Mouse (Mus musculus) erythroid progenitor cell, adult 5-6 weeks (primary cell): Measurements from ENCODE around the gene Tiam1. TPM values are rescaled to one million over a fixed set of nuclear protein-coding genes. Genes with fewer than 3 reads are reported as not detected.

Experiments
- ATAC-seq: replicated peaks from 2 replicates; pipeline ENCODE4 v1.8.0; 2016; ENCODE audit warnings: moderate number of reproducible peaks, mild to moderate bottlenecking, moderate TSS enrichment, inconsistent platforms; ENCODE audit not compliant: poor library complexity, low FRiP score, severe bottlenecking
- total RNA-seq, 2 experiments: library from RNA; stranded (forward) in 1 of 2; stranded (reverse) in 1 of 2; fragments of 150-400 nt in 1 of 2; fragments of 186-747, 209-891 nt in 1 of 2; gene quantifications; 2 replicates each; pipeline versions ENCODE4 v1.2.3 to v1.2.4; 2015 to 2017; ENCODE audit warnings: low replicate concordance in 2 of 2

Gene Tiam1
- total RNA-seq, 2 experiments from 2014 or later, result 7.5 to 28.4 TPM

GRCm38 (mm10) chr16:89898299-89898625 is 245.3 kb downstream of the Tiam1 start:
- no peak for ATAC-seq

GRCm38 (mm10) chr16:89897547-89898298 is 245.8 kb downstream of the Tiam1 start:
- ATAC-seq, result no peak

DNA sequence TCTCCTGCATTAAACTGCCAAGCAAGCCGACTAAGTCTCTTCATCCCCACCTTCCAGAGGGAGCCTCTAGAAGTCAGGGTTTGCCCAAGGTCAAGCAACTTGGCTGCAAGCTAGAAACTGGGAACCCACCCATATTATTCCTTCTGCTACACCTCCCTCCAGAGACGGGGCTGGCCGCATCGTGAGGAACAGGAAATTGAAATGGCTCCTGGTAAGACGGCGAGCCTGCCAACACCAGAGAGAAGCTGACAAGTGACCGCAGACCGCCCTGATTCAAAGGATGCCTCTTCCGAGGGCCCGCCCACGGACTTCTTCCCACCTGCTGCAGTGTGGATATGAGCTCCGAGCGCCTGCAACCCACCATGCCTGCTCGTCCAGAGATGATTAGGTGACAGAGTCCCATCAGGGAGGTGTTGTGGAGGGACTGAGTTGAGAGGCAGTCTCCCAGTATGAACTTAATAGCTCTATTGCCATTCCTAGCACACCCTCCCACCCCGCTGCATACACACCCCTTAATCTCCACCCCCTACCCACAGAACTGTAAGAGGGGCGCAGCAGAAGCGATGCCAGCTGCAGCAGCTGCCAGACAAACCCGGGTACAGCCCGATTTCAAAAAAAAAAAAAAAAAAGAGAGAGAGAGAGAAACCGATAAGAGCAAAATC is 246.6 kb downstream of the Tiam1 start:
- ATAC-seq, result no peak

DNA sequence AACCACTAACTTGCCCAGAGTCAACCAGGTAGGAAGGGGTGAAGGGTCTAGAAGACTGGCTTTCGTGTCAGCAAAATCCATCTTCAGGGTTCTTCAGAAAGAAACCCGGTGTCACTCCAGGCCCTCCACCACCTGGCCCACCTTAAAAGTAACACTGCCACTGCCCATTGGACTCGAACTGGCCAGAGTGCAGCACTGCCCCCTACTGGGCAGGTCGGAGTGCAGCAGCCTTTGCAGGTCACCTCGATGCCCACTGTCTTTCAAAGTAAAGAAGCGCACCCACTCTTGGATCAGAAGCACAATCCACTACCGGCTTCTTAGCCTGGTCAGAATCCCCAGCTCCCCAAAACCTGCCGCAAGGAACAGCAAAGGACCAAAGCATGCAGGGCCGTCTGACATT is 247.2 kb downstream of the Tiam1 start:
- ATAC-seq, result no peak

GRCm38 (mm10) chr16:89895283-89895682 is 248.3 kb downstream of the Tiam1 start:
- no peak for ATAC-seq

DNA sequence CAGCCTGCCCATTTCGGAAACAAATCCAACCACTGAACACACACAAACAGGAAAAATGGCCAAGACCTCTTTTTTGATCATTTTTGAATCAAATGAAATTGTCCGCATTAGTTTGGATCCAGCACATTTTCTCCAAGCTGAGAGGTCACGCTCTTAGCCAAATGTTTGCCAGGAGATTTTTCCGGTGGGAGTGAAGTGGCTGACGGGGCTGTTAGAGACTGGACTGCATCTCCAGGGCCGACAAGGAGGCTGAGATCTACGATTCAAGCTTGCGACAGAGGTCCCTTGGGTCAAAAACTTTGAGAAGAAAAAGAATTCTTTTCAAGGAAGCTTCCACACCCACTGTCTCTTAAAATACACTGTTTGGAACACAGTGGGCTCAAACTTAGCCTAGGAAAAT is 248.8 kb downstream of the Tiam1 start:
- ATAC-seq, result no peak

DNA sequence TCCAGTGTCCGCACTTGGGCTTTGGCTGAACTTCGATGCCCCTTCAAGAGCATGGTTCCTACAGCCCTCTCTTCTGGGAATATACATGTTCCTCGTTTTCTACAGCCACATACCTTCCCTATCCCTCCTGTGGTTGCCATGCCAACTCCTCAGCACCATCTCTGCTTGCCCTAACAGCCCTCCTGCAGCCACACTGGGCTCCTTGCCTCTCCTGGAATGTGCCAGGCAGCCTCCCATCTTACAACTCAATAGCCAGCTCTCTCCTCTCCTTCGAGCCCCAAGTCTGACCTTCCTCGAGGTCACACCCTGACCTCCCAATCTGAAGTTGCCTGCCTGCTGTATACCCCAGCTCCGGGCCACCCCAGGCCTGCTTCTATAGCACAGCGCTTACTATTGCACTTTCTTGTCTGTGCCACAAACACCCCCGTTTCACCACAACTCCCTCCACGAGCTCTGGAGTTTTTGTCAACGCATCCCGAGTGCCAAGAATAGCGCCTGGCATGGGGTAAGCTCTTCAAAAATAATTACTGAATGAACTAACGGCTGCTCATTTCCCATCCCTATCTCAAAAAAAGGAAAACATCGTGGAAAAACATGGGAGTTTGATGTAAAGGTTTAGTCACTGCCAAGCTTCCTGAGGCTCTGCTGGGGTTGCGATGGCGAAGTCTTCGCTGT is 252.9 kb downstream of the Tiam1 start:
- ATAC-seq, result no peak

GRCm38 (mm10) chr16:89889890-89890462 is 253.6 kb downstream of the Tiam1 start:
- no peak for ATAC-seq

GRCm38 (mm10) chr16:89886561-89886960 is 257.0 kb downstream of the Tiam1 start:
- ATAC-seq, result no peak

DNA sequence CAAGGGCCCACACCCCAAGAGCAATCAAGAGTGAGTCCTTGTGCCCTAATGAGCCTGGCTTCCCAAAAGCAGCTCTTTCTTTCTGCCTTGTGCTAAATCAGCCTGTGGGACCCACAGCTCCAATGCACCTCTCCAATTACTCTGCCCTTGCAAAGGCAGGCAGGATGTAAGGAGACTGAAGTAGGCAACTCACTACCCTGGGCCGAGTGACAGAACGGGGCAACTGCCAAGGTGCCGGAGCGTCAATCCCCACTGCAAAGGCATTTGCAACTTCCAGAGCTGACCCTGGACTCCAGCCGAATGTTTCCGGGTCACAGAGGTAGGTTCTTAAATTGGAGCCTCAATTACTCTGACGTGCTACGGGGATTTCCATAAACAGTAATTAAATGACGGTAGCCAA is 257.9 kb downstream of the Tiam1 start:
- no peak for ATAC-seq

GRCm38 (mm10) chr16:89883897-89884296 is 259.7 kb downstream of the Tiam1 start:
- ATAC-seq, result no peak

DNA sequence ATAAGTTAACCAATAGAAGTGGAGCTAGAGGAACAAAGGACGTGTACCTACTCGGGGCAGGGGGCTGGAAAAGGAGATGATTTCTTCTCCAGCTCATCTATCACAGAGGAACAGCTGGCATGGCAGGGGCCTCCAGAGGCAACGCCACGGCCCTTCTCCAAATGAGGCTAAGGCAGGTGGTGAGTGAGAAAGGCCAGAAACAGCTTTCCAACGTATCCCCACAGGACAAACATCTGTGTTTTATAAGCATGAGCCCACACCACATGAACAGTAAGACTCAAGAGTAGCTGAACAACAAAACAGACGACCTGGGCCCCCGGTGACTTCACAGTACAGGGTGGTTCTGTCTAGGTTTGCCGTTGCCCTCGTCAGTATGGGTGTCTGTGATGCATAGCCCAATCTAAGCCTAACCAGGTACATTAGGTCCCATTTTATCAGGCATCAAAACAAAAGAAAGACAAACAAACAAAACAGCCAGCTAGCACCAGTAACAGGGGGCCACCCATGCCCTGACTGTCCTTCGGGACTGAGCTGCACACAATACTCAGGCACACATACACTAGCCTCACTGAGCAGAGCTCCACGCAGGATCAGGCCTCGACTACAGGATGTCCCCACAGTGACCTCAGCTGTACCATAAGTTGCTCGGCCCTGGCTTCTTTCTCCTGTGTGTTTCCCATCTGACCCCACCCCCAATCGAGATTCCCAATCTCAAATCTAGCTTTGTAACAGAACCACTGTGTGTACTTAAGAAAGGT is 260.9 kb downstream of the Tiam1 start:
- no peak for ATAC-seq

- no peak for ATAC-seq
These were observed 266.4 kb downstream of the Tiam1 start for GRCm38 (mm10) chr16:89877206-89877605.

DNA sequence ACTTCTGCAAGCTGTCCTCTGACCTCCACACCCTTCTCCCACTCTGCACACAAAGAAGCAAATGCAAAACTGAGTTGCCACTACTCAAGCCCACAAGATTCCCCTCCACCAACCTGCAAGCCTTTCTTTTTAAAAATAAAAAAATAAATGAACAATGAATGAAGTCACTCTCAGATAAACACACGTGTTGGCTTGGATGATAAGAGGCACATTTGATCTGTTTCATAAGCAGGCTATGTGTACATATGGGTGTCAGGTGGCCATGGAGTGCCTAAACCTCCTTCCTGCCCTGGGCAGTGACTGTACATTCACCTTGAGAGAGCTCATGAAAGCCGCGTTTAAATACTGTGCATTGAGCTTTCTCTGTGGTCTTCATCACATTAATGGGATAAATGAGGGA is 267.5 kb downstream of the Tiam1 start:
- ATAC-seq, result no peak

DNA sequence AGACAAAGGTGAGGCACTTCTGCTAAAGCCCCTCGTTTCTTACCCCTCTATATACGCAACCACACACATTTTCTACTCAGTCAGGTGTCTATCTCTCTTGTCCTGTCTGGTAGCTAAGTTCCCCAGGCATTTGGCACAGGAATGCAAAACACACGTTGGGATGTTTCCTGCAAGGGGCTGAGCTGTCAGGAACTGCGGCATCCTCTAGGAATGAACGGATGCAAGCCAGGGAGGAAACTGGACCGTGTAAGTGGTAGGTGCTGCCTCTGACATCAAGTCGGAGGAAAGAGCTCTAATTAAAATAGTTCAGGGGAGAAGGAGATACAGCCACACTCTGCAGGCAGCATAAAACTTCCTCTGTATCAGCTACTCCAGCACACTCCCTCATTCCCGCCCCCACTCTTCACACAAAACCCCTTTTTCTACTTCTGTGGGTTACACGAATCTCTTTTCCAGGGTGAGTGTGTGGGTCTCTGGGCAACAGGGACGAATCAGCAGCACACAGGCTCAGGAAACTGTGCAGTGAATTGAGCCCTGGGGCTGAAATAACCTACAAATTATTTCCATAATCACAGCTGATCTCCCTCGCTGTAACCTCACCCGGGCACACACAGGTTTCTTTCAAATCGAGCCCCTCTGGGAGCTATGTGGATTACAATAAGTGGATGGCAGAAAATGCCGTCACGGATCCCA is 269.4 kb downstream of the Tiam1 start:
- ATAC-seq, result no peak

- ATAC-seq, result no peak
These were observed 271.3 kb downstream of the Tiam1 start for GRCm38 (mm10) chr16:89872011-89872942.

GRCm38 (mm10) chr16:89871382-89871781 is 272.2 kb downstream of the Tiam1 start:
- no peak for ATAC-seq

DNA sequence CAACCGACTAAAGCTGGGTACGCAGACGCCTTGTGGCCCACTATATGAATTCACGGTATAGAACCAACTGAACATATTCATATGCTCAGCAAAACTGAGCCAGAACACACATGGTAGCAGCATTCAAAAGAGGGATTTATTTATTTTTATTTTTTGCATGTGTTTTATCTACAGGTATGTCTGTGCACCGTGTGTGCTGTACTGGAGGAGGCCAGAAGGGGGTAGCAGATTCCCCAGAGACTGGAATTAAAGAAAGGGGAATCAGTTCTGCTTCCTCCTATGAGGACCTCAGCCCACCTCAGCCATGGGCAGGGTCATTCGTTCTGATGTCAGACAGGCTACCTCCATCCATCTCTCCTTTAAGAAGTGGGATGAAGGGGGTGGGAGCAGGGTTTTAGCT is 273.5 kb downstream of the Tiam1 start:
- ATAC-seq, result no peak
